Mouse (Mus musculus): ENCODE measurements at regions not wholly inside any gene's neighbourhood (a gene's known extent, or its start where the extent isn't known, plus 50 kb on each side); places are given as distances from the start of the nearest gene placed in this dataset.

GRCm38 (mm10) chr4:10079565-10080169, 794.6 kb upstream of the 2610301B20Rik start:
- TF ChIP-seq CTCF (IDR thresholded peaks at IDR 0.05; ENCODE audit: extremely low read depth, insufficient read length, insufficient replicate concordance, low read depth, low read length) (no peak), POLR2A (IDR thresholded peaks at IDR 0.05; ENCODE audit: low read depth, low read length) (no peak)
